Mouse (Mus musculus) liver, embryonic 13.5 days (tissue): ENCODE data around the gene Fgfr2. TPM values are rescaled to one million over a fixed set of nuclear protein-coding genes. Genes with fewer than 3 reads are reported as not detected.
"Not testable (repeated sequence)": the region's sequence is repeated elsewhere in the genome, so short reads cannot be mapped to it uniquely, and the experiment has no call there.

Source experiments
- ATAC-seq: fragments of 200-750 bp; cut with Nextera tagmentation; 2 replicates; pipeline ENCODE4 v1.8.0; 2017; ENCODE audit warnings: low read depth, mild to moderate bottlenecking, moderate number of reproducible peaks, moderate library complexity
- DNase-seq: peaks from one replicate; pipeline ENCODE4 v3.0.0; 2022
- H3K27ac ChIP-seq: fragments of 300-500 bp; sonication (generic); 2 replicates; pipeline ENCODE4 v1.5.1; 2015; ENCODE audit warnings: moderate library complexity, mild to moderate bottlenecking, inconsistent platforms
- H3K27me3 ChIP-seq: fragments of 300-500 bp; sonication (generic); 2 replicates; pipeline ENCODE4 v1.6.1; 2015; ENCODE audit warnings: mild to moderate bottlenecking, inconsistent platforms
- H3K36me3 ChIP-seq: fragments of 300-500 bp; sonication (generic); 2 replicates; pipeline ENCODE4 v1.6.1; 2015; ENCODE audit warnings: mild to moderate bottlenecking, inconsistent platforms
- H3K4me1 ChIP-seq: fragments of 300-500 bp; sonication (generic); replicated peaks from 2 replicates; pipeline ENCODE4 v1.6.1; 2015; ENCODE audit warnings: inconsistent platforms
- H3K4me2 ChIP-seq: fragments of 300-500 bp; sonication (generic); 2 replicates; pipeline ENCODE4 v1.6.1; 2015; ENCODE audit warnings: inconsistent platforms, mild to moderate bottlenecking, moderate library complexity
- H3K4me3 ChIP-seq: fragments of 300-500 bp; sonication (generic); replicated peaks from 2 replicates; pipeline ENCODE4 v1.5.1; 2015; ENCODE audit warnings: mild to moderate bottlenecking, inconsistent platforms
- H3K9ac ChIP-seq: fragments of 300-500 bp; sonication (generic); 2 replicates; pipeline ENCODE4 v1.6.1; 2015; ENCODE audit warnings: mild to moderate bottlenecking, inconsistent platforms
- H3K9me3 ChIP-seq: fragments of 300-500 bp; sonication (generic); replicated peaks from 2 replicates; pipeline ENCODE4 v1.6.1; 2016; ENCODE audit warnings: inconsistent platforms
- WGBS: fragments of 180-500 bp; shearing (Covaris S2); methylation state at CpG from one replicate; pipeline ENCODE4 v1.1.7; 2015; ENCODE audit not compliant: insufficient replicate concordance; 5-methylcytosine and 5-hydroxymethylcytosine counted together
- polyA plus RNA-seq: library from polyadenylated mRNA; unstranded; fragments of >200 nt; fragmentation: Nextera tagmentation; extraction: Ambion mirVana; gene quantifications from 2 replicates; pipeline ENCODE4 v1.2.1, GENCODE M21; 2015

Gene Fgfr2
- polyA plus RNA-seq, 1 experiment from 2014 or later = 8.9 TPM

DNA sequence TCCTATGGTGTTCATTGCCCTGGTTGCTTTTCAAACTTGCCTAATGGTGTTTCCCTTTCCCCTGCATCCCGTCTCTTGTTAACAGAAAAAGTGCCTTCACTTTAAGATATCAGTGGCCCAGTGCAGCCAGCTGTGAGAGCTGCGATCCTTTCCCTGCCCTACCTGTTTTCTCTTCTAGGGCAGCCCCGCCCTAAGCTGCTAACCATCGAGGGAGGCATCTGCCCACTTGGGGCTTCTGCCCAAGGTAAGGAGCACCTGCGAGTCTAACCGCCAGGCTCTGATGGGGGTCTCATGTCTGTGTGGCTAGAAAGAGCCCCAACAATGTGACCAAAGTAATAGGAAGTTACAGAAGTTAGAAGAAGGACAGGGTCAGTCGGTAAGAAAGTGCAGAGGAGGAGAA is 1960.9 kb downstream of the Fgfr2 start:
- Histone ChIP-seq H3K4me1 (no peaks in the 10 kb centered on the region), H3K27me3 (no peaks in the 10 kb centered on the region), H3K4me2 (no peak overlapping the region), H3K9me3 (no peaks in the 10 kb centered on the region), H3K9ac (no peak overlapping the region), H3K4me3 (no peak overlapping the region), H3K27ac (no peak overlapping the region), H3K36me3 (no peaks in the 10 kb centered on the region)
- ATAC-seq (no peak), DNase-seq (no peak)
- 47% methylated on average over 7 of the region's 7 CpGs for WGBS

DNA sequence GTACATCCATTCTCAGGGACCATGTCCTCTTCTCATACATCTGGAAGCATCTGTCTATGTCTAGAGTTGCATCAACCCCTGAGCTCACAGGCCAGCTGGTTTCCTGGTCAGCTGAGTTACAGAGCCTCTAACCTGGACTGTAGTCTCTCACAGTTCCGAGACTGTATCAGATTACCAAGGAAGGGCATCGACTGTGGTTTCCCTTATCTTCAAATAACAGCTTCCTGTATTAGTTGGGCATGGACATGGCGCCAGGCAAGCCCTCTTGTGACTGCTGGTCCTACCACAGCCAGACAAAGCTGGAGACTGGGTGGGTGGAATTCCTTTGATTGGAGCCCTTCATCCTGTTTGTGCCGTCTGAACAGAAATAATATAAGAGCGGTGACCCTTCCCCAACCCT is 1970.1 kb downstream of the Fgfr2 start:
- 19% methylated on average over 5 of the region's 5 CpGs for WGBS
- Histone ChIP-seq H3K4me3 (no peak overlapping the region), H3K27ac (no peak overlapping the region), H3K4me2 (no peak overlapping the region), H3K27me3 (no peaks in the 10 kb centered on the region), H3K36me3 (no peaks in the 10 kb centered on the region), H3K9ac (no peak overlapping the region), H3K9me3 (no peaks in the 10 kb centered on the region), H3K4me1 (no peaks in the 10 kb centered on the region)
- no peak for ATAC-seq
- DNase-seq = no peak

DNA sequence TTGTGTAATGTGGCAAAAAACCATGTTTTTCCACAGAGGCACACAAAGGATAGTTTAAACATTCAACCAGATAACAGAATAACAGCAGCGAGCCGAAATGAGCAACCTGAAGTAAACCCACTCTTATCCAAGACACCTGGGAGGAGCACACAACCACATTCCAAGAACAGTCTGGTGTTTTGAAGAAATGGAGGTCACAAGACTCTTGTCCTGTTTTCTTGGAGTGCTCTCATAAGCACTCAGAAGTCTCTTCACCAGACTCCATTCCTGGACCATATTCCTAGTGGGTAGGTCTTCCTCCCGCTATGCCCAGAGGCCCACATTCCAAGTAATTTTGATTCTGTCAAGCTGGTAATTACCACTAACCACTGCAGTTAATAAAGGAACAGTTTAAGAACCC is 1973.0 kb downstream of the Fgfr2 start:
- no peak overlapping the region for H3K4me3 ChIP-seq
- no peaks in the 10 kb centered on the region for H3K27me3 ChIP-seq
- no peaks in the 10 kb centered on the region for H3K36me3 ChIP-seq
- DNase-seq = no peak
- ATAC-seq = no peak
- no peak overlapping the region for H3K4me2 ChIP-seq
- no peak overlapping the region for H3K9ac ChIP-seq
- H3K4me1 ChIP-seq = no peaks in the 10 kb centered on the region
- 72% methylated on average over 3 of the region's 3 CpGs for WGBS
- H3K27ac ChIP-seq = no peak overlapping the region
- no peaks in the 10 kb centered on the region for H3K9me3 ChIP-seq

DNA sequence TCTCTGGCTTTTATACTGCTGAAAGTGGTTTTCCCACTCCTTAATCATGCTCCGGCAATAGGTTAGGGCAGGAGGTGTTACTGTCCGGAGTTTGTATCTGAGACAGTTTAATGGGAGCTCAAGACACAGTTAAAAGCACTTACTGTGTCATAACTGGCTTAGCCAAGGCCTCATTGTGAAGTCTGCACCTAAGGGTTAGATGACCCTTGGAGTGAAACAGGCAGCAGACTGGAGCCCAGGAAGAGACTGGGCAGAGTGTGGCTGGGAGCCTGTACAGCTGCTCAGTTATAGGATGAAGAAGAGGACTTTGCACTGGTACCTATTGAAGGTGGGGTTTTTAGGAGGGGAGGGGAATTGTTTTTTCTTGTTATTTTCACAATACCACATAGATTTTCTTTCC is 1976.9 kb downstream of the Fgfr2 start, which contains the start of gene 4933402N03Rik:
Gene 4933402N03Rik (minus strand): TSS at position 101 of the 400 bp plus-strand sequence.
- DNase-seq = no peak
- H3K9ac ChIP-seq = no peak within 1 kb of the TSS
- H3K4me3 ChIP-seq = no peak within 1 kb of the TSS
- no peak within 1 kb of the TSS for H3K27ac ChIP-seq
- no peak for ATAC-seq
- H3K4me2 ChIP-seq = no peak within 1 kb of the TSS
- WGBS = 71% methylated on average over 2 of the region's 2 CpGs
- H3K36me3 ChIP-seq = no peaks in the 10 kb centered on the region
- no peaks in the 10 kb centered on the region for H3K4me1 ChIP-seq
- no peaks in the 10 kb centered on the region for H3K27me3 ChIP-seq
- no peaks in the 10 kb centered on the region for H3K9me3 ChIP-seq

DNA sequence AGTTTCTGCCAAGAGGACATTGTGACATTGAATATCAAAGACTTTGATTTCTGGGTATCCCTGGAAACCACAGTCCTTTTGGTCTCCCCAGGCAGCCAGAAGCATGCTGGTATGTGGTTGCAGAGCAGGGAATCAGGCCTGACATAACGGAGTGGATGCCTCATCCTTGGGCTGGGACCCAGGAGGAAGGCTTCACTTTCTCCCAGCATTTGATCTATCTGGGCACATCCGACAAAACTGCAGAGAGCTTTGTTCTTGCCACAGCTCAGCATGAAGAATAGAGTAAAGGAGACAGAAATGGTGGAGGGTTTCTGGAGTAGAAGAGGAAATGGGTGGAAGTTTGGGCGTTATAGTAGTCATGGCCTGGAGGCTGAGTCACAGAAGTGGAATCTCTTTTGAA is 1990.0 kb downstream of the Fgfr2 start:
- Histone ChIP-seq H3K36me3 (no peaks in the 10 kb centered on the region), H3K9ac (no peak overlapping the region), H3K27me3 (no peaks in the 10 kb centered on the region), H3K4me2 (no peak overlapping the region), H3K4me1 (no peaks in the 10 kb centered on the region), H3K9me3 (peaks cover 8% of the 10 kb centered on the region; the same call in 1 of the 2 replicates), H3K27ac (no peak overlapping the region), H3K4me3 (no peak overlapping the region)
- 34% methylated on average over 3 of the region's 3 CpGs for WGBS
- ATAC-seq (no peak), DNase-seq (no peak)

DNA sequence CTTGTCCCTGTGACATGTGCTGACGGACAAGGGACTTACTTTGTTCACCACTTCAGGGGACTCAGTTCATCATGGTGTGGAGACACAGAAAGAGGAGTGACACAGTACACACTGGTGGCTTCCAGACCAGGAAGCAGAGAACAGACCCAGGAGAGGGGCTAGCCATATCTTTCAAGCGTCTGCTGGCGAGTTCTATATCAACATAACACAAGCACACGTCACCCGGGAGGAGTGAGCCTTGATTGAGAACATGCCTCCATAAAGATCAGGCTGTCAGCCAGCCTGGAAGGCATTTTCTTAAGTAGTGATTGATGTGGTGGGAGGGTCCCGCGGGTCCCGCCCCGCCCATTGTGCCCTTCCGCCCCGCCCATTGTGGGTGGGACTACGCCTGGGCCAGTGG is 1993.1 kb downstream of the Fgfr2 start:
- no peak overlapping the region for H3K4me3 ChIP-seq
- H3K4me1 ChIP-seq = no peaks in the 10 kb centered on the region
- no peak overlapping the region for H3K9ac ChIP-seq
- ATAC-seq (no peak), DNase-seq (no peak)
- H3K36me3 ChIP-seq = no peaks in the 10 kb centered on the region
- H3K27ac ChIP-seq = no peak overlapping the region
- peaks cover 4% of the 10 kb centered on the region; the same call in 1 of the 2 replicates for H3K9me3 ChIP-seq
- H3K27me3 ChIP-seq = no peaks in the 10 kb centered on the region
- H3K4me2 ChIP-seq = no peak overlapping the region
- WGBS = 67% methylated on average over 12 of the region's 12 CpGs

DNA sequence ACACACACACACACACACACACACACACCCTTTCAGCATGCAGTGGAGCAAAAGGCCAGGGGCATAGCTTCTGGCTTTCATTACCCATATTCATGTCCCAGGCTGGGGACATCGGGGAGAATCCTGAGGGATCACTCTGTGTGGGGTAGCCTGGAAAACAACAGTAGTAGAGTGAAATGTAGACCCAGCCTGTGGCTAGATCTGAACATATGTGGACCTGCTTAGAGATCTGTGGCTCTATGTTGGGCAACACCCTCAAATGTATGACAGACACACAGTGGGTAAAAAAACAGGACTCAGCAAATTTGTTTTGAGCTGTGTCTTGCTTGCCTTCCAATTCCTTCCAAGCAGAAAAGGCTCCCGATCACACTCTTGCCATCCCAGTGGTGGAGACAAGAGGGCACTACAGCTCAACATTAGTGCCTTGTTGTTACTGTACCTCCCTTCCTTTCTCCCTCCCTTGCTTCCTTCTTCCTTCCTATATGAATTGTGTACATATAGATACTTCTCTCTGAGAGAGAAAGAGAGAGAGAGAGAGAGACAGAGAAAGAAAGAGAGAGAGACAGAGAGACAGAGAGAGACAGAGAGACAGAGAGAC is 2000.8 kb downstream of the Fgfr2 start:
- Histone ChIP-seq H3K9ac (no peak overlapping the region), H3K27me3 (no peaks in the 10 kb centered on the region), H3K9me3 (0 out of 2 replicates have a peak, but pooled peaks cover 3% of the 10 kb centered on the region), H3K4me3 (no peak overlapping the region), H3K27ac (no peak overlapping the region), H3K4me1 (no peaks in the 10 kb centered on the region), H3K4me2 (no peak overlapping the region), H3K36me3 (no peaks in the 10 kb centered on the region)
- WGBS = 57% methylated on average over 2 of the region's 2 CpGs
- no peak for DNase-seq
- no peak for ATAC-seq

DNA sequence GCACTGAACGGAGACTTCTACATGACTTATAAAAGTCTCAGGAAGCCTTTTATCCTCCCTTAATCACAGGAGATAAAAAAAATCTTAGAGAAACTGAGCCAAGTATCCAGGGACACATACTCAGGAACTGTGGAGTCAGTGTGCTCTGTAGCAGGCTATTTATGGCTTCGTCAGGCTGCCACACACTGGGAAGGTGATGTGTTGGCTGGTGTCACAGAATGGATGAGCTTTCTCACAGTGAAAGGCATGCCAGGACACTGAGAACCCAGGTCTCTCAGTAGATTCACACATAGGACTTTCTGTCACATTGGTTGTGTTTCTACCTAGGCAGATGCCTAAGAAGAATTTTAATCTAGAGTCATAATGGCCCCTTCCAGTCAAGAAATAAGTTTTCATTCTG is 2008.7 kb downstream of the Fgfr2 start:
- Histone ChIP-seq H3K4me2 (no peak overlapping the region), H3K27ac (no peak overlapping the region), H3K36me3 (no peaks in the 10 kb centered on the region), H3K27me3 (no peaks in the 10 kb centered on the region), H3K9ac (no peak overlapping the region), H3K9me3 (0 out of 2 replicates have a peak, but pooled peaks cover 4% of the 10 kb centered on the region), H3K4me1 (no peaks in the 10 kb centered on the region), H3K4me3 (no peak overlapping the region)
- WGBS = 58% methylated on average over 2 of the region's 2 CpGs
- no peak for ATAC-seq
- DNase-seq = no peak

DNA sequence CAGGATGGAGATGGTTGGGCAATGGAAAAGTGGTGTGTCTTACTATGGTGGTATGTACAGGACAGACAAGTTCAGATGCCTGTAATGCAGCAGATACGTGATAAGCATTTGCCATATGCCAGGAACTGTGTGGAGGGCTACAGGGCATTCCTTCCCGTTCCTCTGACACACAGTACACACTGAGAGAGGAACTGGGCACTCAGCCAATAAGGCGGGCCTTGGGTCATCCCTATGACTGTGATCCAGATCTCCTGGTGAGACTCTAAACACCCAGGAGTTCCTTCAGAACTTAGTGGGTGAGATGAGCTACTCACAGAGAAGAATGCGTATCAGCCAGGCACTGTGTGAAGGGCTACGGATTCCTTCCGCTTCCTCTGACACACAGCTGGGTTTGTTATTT is 2009.5 kb downstream of the Fgfr2 start:
- Histone ChIP-seq H3K27me3 (no peaks in the 10 kb centered on the region), H3K4me3 (no peak overlapping the region), H3K9ac (no peak overlapping the region), H3K27ac (no peak overlapping the region), H3K4me2 (no peak overlapping the region), H3K4me1 (no peaks in the 10 kb centered on the region), H3K9me3 (0 out of 2 replicates have a peak, but pooled peaks cover 4% of the 10 kb centered on the region), H3K36me3 (no peaks in the 10 kb centered on the region)
- no peak for ATAC-seq
- no peak for DNase-seq
- 63% methylated on average over 6 of the region's 6 CpGs for WGBS

DNA sequence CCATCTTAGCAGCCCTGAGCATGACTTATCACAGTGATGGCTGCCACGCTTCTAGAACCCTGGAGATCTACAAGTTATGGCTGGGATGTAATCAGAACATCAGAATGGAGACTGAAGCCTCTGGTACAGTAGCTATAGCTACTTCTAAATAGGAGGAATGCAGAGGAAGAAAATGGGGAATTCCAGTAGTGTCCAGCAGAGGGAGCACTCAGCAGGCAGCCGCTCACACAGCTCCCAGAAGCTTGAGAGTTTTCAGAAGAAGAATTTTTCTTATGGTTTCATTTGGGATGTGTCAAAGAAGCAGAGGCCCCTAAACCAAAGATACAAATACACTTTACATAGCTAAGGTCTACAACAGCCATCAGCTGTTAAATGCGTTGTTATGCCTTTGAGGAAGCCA is 2010.7 kb downstream of the Fgfr2 start:
- no peak for DNase-seq
- 23% methylated on average over 3 of the region's 3 CpGs for WGBS
- Histone ChIP-seq H3K27me3 (no peaks in the 10 kb centered on the region), H3K9me3 (0 out of 2 replicates have a peak, but pooled peaks cover 2% of the 10 kb centered on the region), H3K36me3 (no peaks in the 10 kb centered on the region), H3K9ac (no peak overlapping the region), H3K4me1 (no peaks in the 10 kb centered on the region), H3K4me2 (no peak overlapping the region), H3K4me3 (no peak overlapping the region), H3K27ac (no peak overlapping the region)
- no peak for ATAC-seq

DNA sequence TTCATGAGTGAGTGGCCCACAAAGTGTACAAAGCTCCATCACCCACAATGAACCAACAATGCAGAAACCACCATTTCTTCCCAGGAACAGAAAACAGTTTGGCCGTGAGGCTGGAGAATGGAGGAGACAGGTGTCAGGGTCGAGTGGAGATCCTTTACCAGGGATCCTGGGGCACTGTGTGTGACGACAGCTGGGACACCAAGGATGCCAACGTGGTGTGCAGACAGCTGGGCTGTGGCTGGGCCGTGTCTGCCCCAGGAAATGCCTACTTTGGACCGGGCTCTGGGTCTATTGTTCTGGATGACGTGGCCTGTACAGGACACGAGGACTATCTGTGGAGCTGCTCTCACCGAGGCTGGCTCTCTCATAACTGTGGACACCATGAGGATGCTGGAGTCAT is 2040.7 kb downstream of the Fgfr2 start:
- DNase-seq, H3K36me3 ChIP-seq, H3K27ac ChIP-seq, H3K9ac ChIP-seq, ATAC-seq, H3K27me3 ChIP-seq, H3K4me1 ChIP-seq, H3K4me2 ChIP-seq, H3K4me3 ChIP-seq, H3K9me3 ChIP-seq: not testable (repeated sequence)
- WGBS = 57% methylated on average over 9 of the region's 9 CpGs

DNA sequence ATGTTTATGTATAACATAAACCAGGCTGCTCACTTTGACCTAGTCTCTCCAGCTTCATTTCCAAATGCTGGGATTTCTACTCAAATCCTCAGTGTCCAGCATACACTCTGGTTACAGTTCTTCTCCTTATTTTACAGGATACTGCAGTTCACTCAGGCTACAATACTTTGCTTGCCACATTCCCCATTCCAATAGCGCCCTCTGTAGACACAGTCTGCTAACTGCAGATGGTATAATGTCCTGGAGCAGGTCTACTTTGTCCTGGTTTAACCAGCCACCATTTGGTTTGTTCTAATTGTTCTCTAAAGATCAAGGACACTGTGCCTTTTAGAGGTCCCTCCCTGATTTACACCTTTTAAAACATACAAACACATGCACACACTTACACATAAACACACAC is 2047.2 kb downstream of the Fgfr2 start:
- Histone ChIP-seq H3K36me3 (no peaks in the 10 kb centered on the region), H3K27me3 (no peaks in the 10 kb centered on the region), H3K4me3 (no peak overlapping the region), H3K4me2 (no peak overlapping the region), H3K27ac (no peak overlapping the region), H3K4me1 (no peaks in the 10 kb centered on the region), H3K9ac (no peak overlapping the region), H3K9me3 (no peaks in the 10 kb centered on the region)
- ATAC-seq (no peak), DNase-seq (no peak)
- 0% methylated on average over 1 of the region's 1 CpGs for WGBS
